Mouse (Mus musculus) kidney, adult 2 months (tissue): Measurements from ENCODE around the gene Slc10a7. TPM values are rescaled to one million over a fixed set of nuclear protein-coding genes. Genes with fewer than 3 reads are reported as not detected.

Experiments used
- DNase-seq: peaks from one replicate; pipeline ENCODE4 v3.0.0; 2021
- H3K27ac ChIP-seq: fragments of 200-500 bp; 2 replicates; pipeline ENCODE4 v1.5.1; 2012; ENCODE audit warnings: low read depth, low read length, control low read depth, inconsistent platforms; ENCODE audit not compliant: insufficient read depth
- H3K27me3 ChIP-seq: fragments of 200-500 bp; replicated peaks from 2 replicates; pipeline ENCODE4 v1.6.1; 2012; ENCODE audit warnings: mild to moderate bottlenecking, moderate library complexity, low read length, inconsistent platforms; ENCODE audit not compliant: control insufficient read depth, insufficient read depth
- H3K36me3 ChIP-seq: fragments of 200-500 bp; 2 replicates; pipeline ENCODE4 v1.6.1; 2012; ENCODE audit warnings: mild to moderate bottlenecking, moderate library complexity, low read length, inconsistent platforms; ENCODE audit not compliant: control insufficient read depth, insufficient read depth
- H3K4me1 ChIP-seq: fragments of 200-500 bp; 2 replicates; pipeline ENCODE4 v1.6.1; 2011; ENCODE audit warnings: low read length; ENCODE audit not compliant: control insufficient read depth, insufficient read depth
- H3K4me3 ChIP-seq: fragments of 200-500 bp; 2 replicates; pipeline ENCODE4 v1.5.1; 2011; ENCODE audit warnings: mild to moderate bottlenecking, low read depth, low read length, control low read depth; ENCODE audit not compliant: insufficient read depth
- CTCF ChIP-seq: fragments of 200-500 bp; conservative IDR thresholded peaks from 2 replicates; pipeline ENCODE4 v1.5.1; 2011; ENCODE audit warnings: low read depth, mild to moderate bottlenecking, control low read depth, low read length, moderate library complexity, mixed read lengths; ENCODE audit not compliant: insufficient read depth, insufficient read length
- POLR2A ChIP-seq: fragments of 200-500 bp; IDR thresholded peaks from one replicate; pipeline ENCODE4 v1.6.1; 2011; ENCODE audit warnings: low read depth, low read length, control low read depth
- WGBS: fragments of 180-500 bp; shearing (Covaris S2); methylation state at CpG from one replicate; pipeline ENCODE4 v1.1.7; 2018; 5-methylcytosine and 5-hydroxymethylcytosine counted together
- polyA plus RNA-seq: library from polyadenylated mRNA; depleted of rRNA; stranded (reverse); fragments of >200 nt; gene quantifications from 2 replicates; pipeline ENCODE4 v1.2.3, GENCODE M21; 2012

The Slc10a7 gene
- polyA plus RNA-seq, 1 experiment = 8.1 TPM

DNA sequence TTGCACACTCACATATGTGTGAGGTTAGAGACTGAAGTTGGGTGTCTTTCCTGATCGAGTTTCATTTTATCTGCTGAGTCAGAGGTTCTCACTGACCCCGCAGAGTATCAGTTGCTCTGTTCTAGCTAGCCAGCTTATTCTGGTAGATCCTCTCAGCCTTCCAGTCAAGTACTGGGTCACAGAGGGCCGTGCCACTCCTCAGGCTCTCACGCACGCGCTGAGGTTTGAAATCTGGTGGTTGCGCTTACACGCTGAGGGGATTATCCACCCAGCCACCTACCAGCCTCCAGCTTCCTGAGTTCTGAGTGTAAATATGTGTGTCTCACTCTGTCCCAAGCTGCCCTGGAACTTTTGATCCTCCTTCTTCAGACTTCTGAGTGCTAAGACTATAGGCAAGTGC, 59.0 kb downstream of the Slc10a7 start:
- no peak for DNase-seq
- Histone ChIP-seq H3K27ac (no peak overlapping the region), H3K4me3 (no peak overlapping the region), H3K4me1 (no peaks in the 10 kb centered on the region), H3K27me3 (no peaks in the 10 kb centered on the region), H3K36me3 (no peaks in the 10 kb centered on the region; the same call in 1 of the 2 replicates)
- TF ChIP-seq POLR2A (no peak), CTCF (no peak)
- 76% methylated on average over 8 of the region's 8 CpGs for WGBS

DNA sequence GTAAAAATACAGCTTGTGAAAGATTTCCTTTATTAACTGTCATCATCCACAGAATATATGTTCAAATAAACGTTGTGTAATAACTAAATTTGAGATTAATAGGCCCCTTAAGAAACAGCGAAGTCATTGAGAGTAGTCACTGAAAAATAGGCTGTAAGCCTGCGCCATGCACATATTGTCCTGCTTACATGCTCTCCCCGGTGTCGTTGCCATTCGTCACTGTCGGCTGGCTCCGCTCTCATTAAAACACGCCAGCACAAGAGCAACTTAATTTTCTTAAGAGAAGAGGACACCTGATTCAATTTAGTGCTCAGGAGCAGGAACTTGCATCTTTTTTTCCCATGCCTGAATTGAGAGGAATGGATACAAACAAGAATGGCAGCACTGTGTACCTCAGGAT, 62.4 kb downstream of the Slc10a7 start:
- Histone ChIP-seq H3K27me3 (no peaks in the 10 kb centered on the region), H3K36me3 (no peaks in the 10 kb centered on the region; the same call in 1 of the 2 replicates), H3K27ac (no peak overlapping the region), H3K4me3 (no peak overlapping the region), H3K4me1 (no peaks in the 10 kb centered on the region)
- TF ChIP-seq POLR2A (no peak), CTCF (no peak)
- WGBS = 69% methylated on average over 9 of the region's 9 CpGs
- DNase-seq = no peak

DNA sequence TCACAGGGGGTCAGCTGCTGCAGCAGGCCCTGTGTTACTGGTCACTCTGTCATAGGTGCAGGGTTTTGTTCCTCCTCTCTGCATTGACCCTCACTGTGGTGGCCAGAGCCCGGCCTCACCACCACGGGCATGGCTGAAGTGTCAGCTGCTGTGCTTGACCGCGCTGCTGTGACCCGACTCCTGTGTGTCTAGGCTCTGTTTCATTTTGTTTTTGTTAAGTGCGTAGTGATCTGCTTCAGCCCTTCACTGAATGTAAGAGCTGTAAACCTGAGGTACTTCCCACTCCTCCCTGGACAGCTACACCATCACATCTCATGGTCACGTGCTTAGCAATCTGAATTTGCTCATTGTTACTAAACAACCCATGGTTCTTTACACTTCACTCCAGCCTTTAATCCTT, 65.1 kb downstream of the Slc10a7 start:
- no peaks in the 10 kb centered on the region; the same call in 1 of the 2 replicates for H3K36me3 ChIP-seq
- no peak overlapping the region for H3K27ac ChIP-seq
- no peak for DNase-seq
- no peak overlapping the region for H3K4me3 ChIP-seq
- no peaks in the 10 kb centered on the region for H3K27me3 ChIP-seq
- WGBS = 71% methylated on average over 7 of the region's 7 CpGs
- TF ChIP-seq CTCF = no peak
- no peak for TF ChIP-seq POLR2A
- no peaks in the 10 kb centered on the region for H3K4me1 ChIP-seq

DNA sequence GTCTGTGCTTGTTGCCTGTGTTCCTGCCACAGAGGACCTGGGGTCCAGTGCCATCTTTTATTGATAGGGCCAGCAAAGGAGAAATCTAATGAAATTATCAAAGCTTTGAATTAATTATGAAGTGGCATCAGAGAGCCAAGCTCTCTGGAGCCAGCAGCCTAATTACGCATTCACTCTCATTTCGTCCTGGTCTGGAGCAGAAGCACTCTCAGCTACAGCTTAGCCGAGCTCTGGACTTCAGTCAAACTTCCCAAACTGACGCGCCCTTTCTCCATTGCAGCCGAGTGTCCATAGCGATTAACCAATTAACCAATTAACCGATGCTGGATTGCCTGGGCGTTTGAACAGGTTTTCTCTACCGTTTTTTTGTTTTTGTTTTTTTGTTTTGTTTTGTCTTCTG, 68.4 kb downstream of the Slc10a7 start:
- no peaks in the 10 kb centered on the region for H3K36me3 ChIP-seq
- DNase-seq = peak; percentile 26
- 75% methylated on average over 10 of the region's 10 CpGs for WGBS
- no peak overlapping the region for H3K27ac ChIP-seq
- no peaks in the 10 kb centered on the region for H3K4me1 ChIP-seq
- H3K4me3 ChIP-seq = no peak overlapping the region
- no peaks in the 10 kb centered on the region for H3K27me3 ChIP-seq
- TF ChIP-seq POLR2A (no peak), CTCF (no peak)

DNA sequence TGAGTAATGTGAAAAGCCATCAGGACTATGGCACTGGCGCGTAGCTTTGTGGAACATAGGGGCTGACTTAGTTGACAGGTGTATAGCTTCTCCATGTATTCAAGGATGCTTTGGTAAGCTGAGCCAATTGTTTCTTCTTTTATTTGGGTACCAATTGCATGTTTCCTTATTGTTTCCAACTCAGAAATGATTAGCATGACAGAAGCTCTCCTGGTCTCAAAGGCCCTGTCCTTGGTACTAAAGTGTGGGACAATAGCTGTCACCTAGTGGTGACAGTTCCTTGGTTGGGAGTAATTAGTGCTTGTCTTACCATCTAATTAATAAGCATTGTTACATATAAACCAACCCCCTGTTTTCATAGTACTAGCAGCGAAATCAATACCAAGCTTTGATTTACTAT, 68.9 kb downstream of the Slc10a7 start:
- TF ChIP-seq CTCF = no peak
- TF ChIP-seq POLR2A = no peak
- H3K36me3 ChIP-seq = no peaks in the 10 kb centered on the region
- DNase-seq = no peak
- no peaks in the 10 kb centered on the region for H3K27me3 ChIP-seq
- no peak overlapping the region for H3K4me3 ChIP-seq
- 93% methylated on average over 3 of the region's 3 CpGs for WGBS
- H3K4me1 ChIP-seq = no peaks in the 10 kb centered on the region
- H3K27ac ChIP-seq = no peak overlapping the region

DNA sequence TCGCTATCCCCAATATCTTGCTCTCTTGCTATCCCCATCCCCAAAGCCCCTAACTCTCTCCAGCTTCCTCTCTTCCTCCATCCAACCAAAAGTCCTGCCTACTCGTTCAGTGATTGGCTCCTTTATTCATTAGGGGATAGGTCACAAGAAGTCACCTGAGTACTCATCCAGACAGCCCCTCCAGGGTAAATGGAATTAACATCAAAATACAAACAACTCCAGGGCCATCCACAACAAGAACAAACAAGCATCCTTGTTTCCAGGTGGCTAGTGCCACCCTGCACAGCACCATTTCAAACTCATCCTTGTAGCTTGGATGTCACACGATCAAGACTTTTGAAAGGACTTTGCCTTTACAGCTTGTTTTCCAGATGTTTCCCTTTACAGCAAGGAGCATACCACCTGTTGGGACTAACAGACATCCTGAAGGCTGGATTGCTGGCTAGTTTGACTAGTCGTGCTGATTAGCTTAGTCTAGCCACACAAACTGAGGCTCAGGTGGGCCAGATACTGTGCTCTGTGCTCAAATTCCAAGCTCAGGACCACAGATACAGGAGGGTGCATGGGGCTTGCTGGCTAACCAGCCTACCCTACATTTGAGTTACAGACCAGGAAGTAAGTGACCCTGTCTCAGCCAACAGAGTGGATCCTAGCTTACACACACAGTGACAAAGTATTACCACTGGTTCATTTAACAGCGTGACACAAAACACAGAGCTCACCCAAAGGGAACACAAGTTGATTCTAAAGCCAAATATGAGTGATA, 75.0 kb downstream of the Slc10a7 start:
- no peak overlapping the region for H3K27ac ChIP-seq
- 82% methylated on average over 5 of the region's 5 CpGs for WGBS
- no peaks in the 10 kb centered on the region for H3K4me1 ChIP-seq
- no peaks in the 10 kb centered on the region for H3K27me3 ChIP-seq
- no peak for TF ChIP-seq POLR2A
- no peak for TF ChIP-seq CTCF
- no peaks in the 10 kb centered on the region for H3K36me3 ChIP-seq
- no peak overlapping the region for H3K4me3 ChIP-seq
- no peak for DNase-seq

DNA sequence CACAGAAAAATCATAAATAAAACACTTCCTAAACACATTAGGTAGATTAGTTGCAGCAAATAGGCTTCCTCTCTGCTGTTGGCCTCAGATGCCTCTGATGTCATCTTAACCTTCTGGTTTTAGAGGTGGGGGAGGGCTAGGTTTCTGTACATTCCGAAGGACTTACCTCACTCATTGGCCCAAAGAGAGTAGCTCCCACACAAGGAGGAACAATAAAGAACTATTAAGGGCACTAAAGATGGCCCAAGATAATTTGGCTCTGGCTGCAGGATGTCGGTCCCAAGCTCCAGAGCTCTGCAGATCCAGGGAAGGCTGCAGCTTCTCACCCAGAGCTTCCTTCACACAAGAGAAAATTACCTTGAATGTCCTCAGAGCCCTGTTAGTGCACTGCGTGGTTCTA, 75.7 kb downstream of the Slc10a7 start:
- Histone ChIP-seq H3K27me3 (no peaks in the 10 kb centered on the region), H3K36me3 (no peaks in the 10 kb centered on the region), H3K27ac (no peak overlapping the region), H3K4me1 (no peaks in the 10 kb centered on the region), H3K4me3 (no peak overlapping the region)
- TF ChIP-seq POLR2A = no peak
- no peak for TF ChIP-seq CTCF
- no peak for DNase-seq
- 37% methylated on average over 3 of the region's 3 CpGs for WGBS
